Mouse (Mus musculus): ENCODE results near the gene Fmo4. TPM values are rescaled to one million over a fixed set of nuclear protein-coding genes. Genes with fewer than 3 reads are reported as not detected.

Gene Fmo4
- total and polyA plus RNA-seq, 2 experiments from 2014 or later = 0.52 to 1.1 TPM

GRCm38 (mm10) chr1:162819280-162819679 lies 5.5 kb upstream of the Fmo4 start:
- no peak for DNase-seq (ENCODE audit: low spot score)
- Histone ChIP-seq H3K9me3 (ENCODE audit: low read length) (no peaks in the 10 kb centered on the region), H3K36me3 (ENCODE audit: insufficient read depth, low read length) (no peaks in the 10 kb centered on the region), H3K27me3 (ENCODE audit: insufficient read depth, low read length) (no peaks in the 10 kb centered on the region), H3K27ac (no peak overlapping the region), H3K9ac (replicated peaks; ENCODE audit: low read length) (no peak overlapping the region), H3K4me1 (ENCODE audit: insufficient read depth, low read length) (no peaks in the 10 kb centered on the region), H3K4me3 (ENCODE audit: low read length) (no peak overlapping the region), H3K4me2 (ENCODE audit: low read depth, low read length) (no peak overlapping the region)
- 93% methylated on average over 5 of the region's 5 CpGs for WGBS
- no peak for TF ChIP-seq CTCF (IDR thresholded peaks at IDR 0.05; ENCODE audit: low read depth)
- ATAC-seq = no peak

- 83% methylated on average over 10 of the region's 10 CpGs for WGBS
- no peak for DNase-seq (ENCODE audit: low spot score)
- Histone ChIP-seq H3K9me3 (ENCODE audit: low read length) (no peaks in the 10 kb centered on the region), H3K27ac (no peak overlapping the region), H3K36me3 (ENCODE audit: insufficient read depth, low read length) (no peaks in the 10 kb centered on the region), H3K27me3 (ENCODE audit: insufficient read depth, low read length) (no peaks in the 10 kb centered on the region), H3K4me1 (ENCODE audit: insufficient read depth, low read length) (no peaks in the 10 kb centered on the region), H3K4me2 (ENCODE audit: low read depth, low read length) (no peak overlapping the region), H3K9ac (replicated peaks; ENCODE audit: low read length) (no peak overlapping the region), H3K4me3 (ENCODE audit: low read length) (no peak overlapping the region)
- TF ChIP-seq CTCF (IDR thresholded peaks at IDR 0.05; ENCODE audit: low read depth) = no peak
- ATAC-seq = no peak
Measured at GRCm38 (mm10) chr1:162815381-162816127, 1.8 kb upstream of the Fmo4 start.

- 66% methylated on average over 4 of the region's 4 CpGs for WGBS
- DNase-seq (ENCODE audit: low spot score) (no peak), ATAC-seq (no peak)
- Histone ChIP-seq H3K9me3 (ENCODE audit: low read length) (no peaks in the 10 kb centered on the region), H3K4me3 (ENCODE audit: low read length) (no peak overlapping the region), H3K27me3 (ENCODE audit: insufficient read depth, low read length) (no peaks in the 10 kb centered on the region), H3K27ac (no peak overlapping the region), H3K9ac (replicated peaks; ENCODE audit: low read length) (no peak overlapping the region), H3K4me1 (ENCODE audit: insufficient read depth, low read length) (no peaks in the 10 kb centered on the region), H3K36me3 (ENCODE audit: insufficient read depth, low read length) (no peaks in the 10 kb centered on the region), H3K4me2 (ENCODE audit: low read depth, low read length) (no peak overlapping the region)
- no peak for TF ChIP-seq CTCF (IDR thresholded peaks at IDR 0.05; ENCODE audit: low read depth)
Measured at GRCm38 (mm10) chr1:162814932-162815331, 1.2 kb upstream of the Fmo4 start.

GRCm38 (mm10) chr1:162813143-162813835 lies 483 bp downstream of the Fmo4 start:
- H3K4me2 ChIP-seq (ENCODE audit: low read depth, low read length) = peak overlapping the region; percentile 27; the same call in 1 of the 2 replicates
- no peaks in the 10 kb centered on the region for H3K27me3 ChIP-seq (ENCODE audit: insufficient read depth, low read length)
- no peak overlapping the region for H3K27ac ChIP-seq
- no peak for TF ChIP-seq CTCF (IDR thresholded peaks at IDR 0.05; ENCODE audit: low read depth)
- no peak overlapping the region for H3K9ac ChIP-seq (replicated peaks; ENCODE audit: low read length)
- H3K9me3 ChIP-seq (ENCODE audit: low read length) = no peaks in the 10 kb centered on the region
- 89% methylated on average over 9 of the region's 9 CpGs for WGBS
- H3K4me1 ChIP-seq (ENCODE audit: insufficient read depth, low read length) = no peaks in the 10 kb centered on the region
- no peaks in the 10 kb centered on the region for H3K36me3 ChIP-seq (ENCODE audit: insufficient read depth, low read length)
- ATAC-seq = no peak
- no peak for DNase-seq (ENCODE audit: low spot score)
- no peak overlapping the region for H3K4me3 ChIP-seq (ENCODE audit: low read length)

- DNase-seq (ENCODE audit: low spot score) = no peak
- H3K27ac ChIP-seq = no peak overlapping the region
- WGBS = 78% methylated on average over 3 of the region's 3 CpGs
- TF ChIP-seq CTCF (IDR thresholded peaks at IDR 0.05; ENCODE audit: low read depth) = no peak
- ATAC-seq = no peak
- no peak overlapping the region for H3K9ac ChIP-seq (replicated peaks; ENCODE audit: low read length)
- H3K4me1 ChIP-seq (ENCODE audit: insufficient read depth, low read length) = no peaks in the 10 kb centered on the region
- H3K4me3 ChIP-seq (ENCODE audit: low read length) = no peak overlapping the region
- H3K4me2 ChIP-seq (ENCODE audit: low read depth, low read length) = no peak overlapping the region
- no peaks in the 10 kb centered on the region for H3K36me3 ChIP-seq (ENCODE audit: insufficient read depth, low read length)
- H3K27me3 ChIP-seq (ENCODE audit: insufficient read depth, low read length) = no peaks in the 10 kb centered on the region
- no peaks in the 10 kb centered on the region for H3K9me3 ChIP-seq (ENCODE audit: low read length)
Measured at GRCm38 (mm10) chr1:162808541-162808940, 5.2 kb downstream of the Fmo4 start.

GRCm38 (mm10) chr1:162807441-162807840 lies 6.3 kb downstream of the Fmo4 start:
- no peak for TF ChIP-seq CTCF (IDR thresholded peaks at IDR 0.05; ENCODE audit: low read depth)
- DNase-seq (ENCODE audit: low spot score) (no peak), ATAC-seq (no peak)
- Histone ChIP-seq H3K4me1 (ENCODE audit: insufficient read depth, low read length) (no peaks in the 10 kb centered on the region), H3K27ac (no peak overlapping the region), H3K4me3 (ENCODE audit: low read length) (no peak overlapping the region), H3K27me3 (ENCODE audit: insufficient read depth, low read length) (no peaks in the 10 kb centered on the region), H3K9me3 (ENCODE audit: low read length) (no peaks in the 10 kb centered on the region), H3K9ac (replicated peaks; ENCODE audit: low read length) (no peak overlapping the region), H3K4me2 (ENCODE audit: low read depth, low read length) (no peak overlapping the region), H3K36me3 (ENCODE audit: insufficient read depth, low read length) (no peaks in the 10 kb centered on the region)
- 92% methylated on average over 5 of the region's 5 CpGs for WGBS

- DNase-seq (ENCODE audit: low spot score) = no peak
- peak; percentile 34 for TF ChIP-seq CTCF (IDR thresholded peaks at IDR 0.05; ENCODE audit: low read depth)
- Histone ChIP-seq H3K4me2 (ENCODE audit: low read depth, low read length) (no peak overlapping the region), H3K9ac (replicated peaks; ENCODE audit: low read length) (no peak overlapping the region), H3K27ac (no peak overlapping the region), H3K4me3 (ENCODE audit: low read length) (no peak overlapping the region), H3K36me3 (ENCODE audit: insufficient read depth, low read length) (no peaks in the 10 kb centered on the region), H3K27me3 (ENCODE audit: insufficient read depth, low read length) (no peaks in the 10 kb centered on the region), H3K9me3 (ENCODE audit: low read length) (no peaks in the 10 kb centered on the region), H3K4me1 (ENCODE audit: insufficient read depth, low read length) (no peaks in the 10 kb centered on the region)
- WGBS = 61% methylated on average over 5 of the region's 5 CpGs
- no peak for ATAC-seq
Measured at GRCm38 (mm10) chr1:162805011-162805410, 8.8 kb downstream of the Fmo4 start.
